Mouse (Mus musculus) brown adipose tissue, adult 24 weeks (tissue): ENCODE results near the gene 4930404N11Rik. TPM values are rescaled to one million over a fixed set of nuclear protein-coding genes. Genes with fewer than 3 reads are reported as not detected.

ENCODE experiments used
- H3K27ac ChIP-seq: fragments of 200-500 bp; replicated peaks from 2 replicates; pipeline ENCODE4 v1.5.1; 2012; ENCODE audit warnings: low read depth, mild to moderate bottlenecking, low read length
- H3K4me1 ChIP-seq: fragments of 200-500 bp; 2 replicates; pipeline ENCODE4 v1.6.1; 2012; ENCODE audit warnings: low read length, mixed read lengths; ENCODE audit not compliant: control insufficient read depth, insufficient read depth, insufficient read length
- H3K4me3 ChIP-seq: fragments of 200-500 bp; 2 replicates; pipeline ENCODE4 v1.5.1; 2012; ENCODE audit warnings: low read depth, mild to moderate bottlenecking, low read length, moderate library complexity; ENCODE audit not compliant: insufficient read depth
- polyA plus RNA-seq: library from polyadenylated mRNA; stranded (reverse); fragments of >200 nt; gene quantifications from 2 replicates; pipeline ENCODE4 v1.2.4, GENCODE M21; 2012; ENCODE audit not compliant: missing spikeins, insufficient read depth, insufficient read length

Gene 4930404N11Rik
- not detected in 2 replicates for polyA plus RNA-seq

- Histone ChIP-seq H3K4me1 (peaks cover 7% of the 10 kb centered on the region; the same call in 1 of the 2 replicates), H3K27ac (no peak within 1 kb of the TSS)
Measured at GRCm38 (mm10) chr10:81365672-81366476, at the start of gene 4930404N11Rik. TSS of gene 4930404N11Rik (minus strand) at chr10:81365816.

GRCm38 (mm10) chr10:81415146-81415545 is 49.5 kb upstream of the 4930404N11Rik start:
- peaks cover 73% of the 10 kb centered on the region for H3K4me1 ChIP-seq
- H3K4me3 ChIP-seq: no peak overlapping the region
- peak overlapping the region; percentile 74 for H3K27ac ChIP-seq

More at GRCm38 (mm10) chr10:81365672-81366476, at the start of gene 4930404N11Rik:
- H3K4me3 ChIP-seq: no peak within 1 kb of the TSS

- H3K4me3 ChIP-seq: no peak overlapping the region
- H3K4me1 ChIP-seq: peaks cover 72% of the 10 kb centered on the region
- H3K27ac ChIP-seq: peak overlapping the region; percentile 93
Measured at GRCm38 (mm10) chr10:81414682-81415081, 49.1 kb upstream of the 4930404N11Rik start.

GRCm38 (mm10) chr10:81413310-81414261 is 48.0 kb upstream of the 4930404N11Rik start:
- Histone ChIP-seq H3K4me3 (peak overlapping the region; percentile 48), H3K27ac (peak overlapping the region; percentile 93), H3K4me1 (peaks cover 64% of the 10 kb centered on the region)

- Histone ChIP-seq H3K27ac (peak overlapping the region; percentile 89), H3K4me3 (peak overlapping the region; percentile 4; the same call in 1 of the 2 replicates), H3K4me1 (peaks cover 67% of the 10 kb centered on the region)
Measured at GRCm38 (mm10) chr10:81412586-81413309, 47.1 kb upstream of the 4930404N11Rik start.

DNA sequence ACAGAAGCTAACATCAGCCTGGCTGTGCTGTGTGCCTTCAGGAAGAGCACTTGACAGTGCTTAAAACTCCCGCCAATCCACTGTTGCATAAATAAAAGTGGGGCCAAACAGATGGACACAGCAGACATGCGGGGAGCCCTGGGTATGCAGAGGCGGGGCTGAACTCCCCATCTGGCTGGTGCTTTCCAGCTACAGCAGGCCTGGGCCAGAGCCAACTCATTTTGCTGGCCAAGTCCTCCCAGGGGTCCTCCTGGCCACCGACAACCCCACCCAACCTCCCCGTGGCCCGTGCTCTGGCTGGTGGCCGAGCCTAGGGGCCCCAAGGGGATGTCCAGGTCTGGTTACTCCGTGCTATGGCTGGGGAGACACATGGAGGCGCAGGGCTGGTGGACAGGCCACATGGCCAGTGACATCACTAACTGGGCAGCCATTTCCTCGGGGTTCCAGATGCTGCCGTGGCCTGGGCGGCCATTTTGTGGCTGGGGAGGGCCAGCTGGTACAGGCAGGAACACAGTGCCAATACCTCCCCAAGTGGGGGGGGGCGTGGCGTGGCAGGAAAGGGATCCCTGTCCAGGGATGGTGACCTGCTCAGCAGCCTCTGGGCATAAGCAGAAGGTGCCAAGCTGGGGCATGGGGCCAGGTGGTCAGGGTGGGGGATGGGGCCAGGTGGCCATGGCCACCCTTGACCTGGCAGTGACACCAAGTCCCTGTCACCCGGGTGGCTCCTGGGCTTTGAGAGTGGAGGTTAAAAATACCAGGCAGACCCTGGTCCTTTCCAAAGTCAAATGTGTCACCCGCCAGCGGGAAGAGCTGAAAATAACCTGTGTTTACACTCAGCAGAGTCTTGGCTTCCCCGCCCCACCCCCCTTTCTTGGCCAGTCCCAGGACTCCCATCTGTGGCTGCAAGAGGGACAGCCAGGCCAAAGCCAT is 46.1 kb upstream of the 4930404N11Rik start:
- peaks cover 64% of the 10 kb centered on the region for H3K4me1 ChIP-seq
- H3K27ac ChIP-seq: peak overlapping the region; percentile 89
- no peak overlapping the region; the same call in 1 of the 2 replicates for H3K4me3 ChIP-seq

GRCm38 (mm10) chr10:81410981-81411380 is 45.4 kb upstream of the 4930404N11Rik start:
- no peak overlapping the region for H3K4me3 ChIP-seq
- H3K4me1 ChIP-seq: peaks cover 63% of the 10 kb centered on the region

DNA sequence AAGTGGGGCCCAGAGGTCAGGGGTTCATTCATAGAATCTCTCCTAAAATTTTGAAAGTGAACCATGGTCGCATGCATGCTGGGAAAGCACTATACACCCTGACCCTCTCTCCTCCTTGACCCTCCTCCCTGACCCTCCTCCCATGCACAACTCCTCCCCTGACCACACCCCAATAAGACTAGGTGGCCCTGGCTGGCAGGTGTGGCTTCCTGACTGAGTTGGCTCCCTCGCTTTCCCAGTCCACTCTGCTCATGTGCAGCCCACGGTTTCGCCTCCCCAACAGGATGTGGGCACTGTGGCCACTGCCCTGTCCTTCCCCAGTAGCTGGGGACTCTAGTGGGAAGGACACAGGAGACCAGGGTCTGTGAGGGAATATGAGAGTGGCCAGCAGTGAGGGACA is 44.7 kb upstream of the 4930404N11Rik start:
- Histone ChIP-seq H3K4me1 (peaks cover 61% of the 10 kb centered on the region), H3K27ac (peak overlapping the region; percentile 64), H3K4me3 (no peak overlapping the region)

More at GRCm38 (mm10) chr10:81410981-81411380, 45.4 kb upstream of the 4930404N11Rik start:
- peak overlapping the region; percentile 89 for H3K27ac ChIP-seq

GRCm38 (mm10) chr10:81409330-81409729 is 43.7 kb upstream of the 4930404N11Rik start:
- Histone ChIP-seq H3K4me1 (peaks cover 54% of the 10 kb centered on the region), H3K4me3 (no peak overlapping the region), H3K27ac (peak overlapping the region; percentile 64)

- H3K4me1 ChIP-seq: peaks cover 53% of the 10 kb centered on the region
- no peak overlapping the region for H3K4me3 ChIP-seq
- peak overlapping the region; percentile 76 for H3K27ac ChIP-seq
Measured at GRCm38 (mm10) chr10:81408871-81409291, 43.3 kb upstream of the 4930404N11Rik start.

DNA sequence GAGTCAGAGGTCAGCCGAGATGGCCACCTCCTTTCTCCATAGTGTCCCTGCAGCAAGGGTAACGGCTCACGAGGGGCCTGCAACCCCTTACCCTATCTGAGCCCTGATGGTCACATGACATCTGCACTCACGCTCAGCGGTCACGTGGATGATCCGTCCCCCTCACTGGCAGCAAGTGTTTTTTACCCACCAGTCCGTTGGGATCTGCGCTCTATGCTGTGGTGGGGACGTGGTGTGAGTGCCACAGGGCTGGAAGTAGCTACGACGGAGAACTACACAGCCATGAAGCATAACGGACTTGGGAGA is 42.8 kb upstream of the 4930404N11Rik start:
- peaks cover 49% of the 10 kb centered on the region for H3K4me1 ChIP-seq
- no peak overlapping the region for H3K4me3 ChIP-seq

DNA sequence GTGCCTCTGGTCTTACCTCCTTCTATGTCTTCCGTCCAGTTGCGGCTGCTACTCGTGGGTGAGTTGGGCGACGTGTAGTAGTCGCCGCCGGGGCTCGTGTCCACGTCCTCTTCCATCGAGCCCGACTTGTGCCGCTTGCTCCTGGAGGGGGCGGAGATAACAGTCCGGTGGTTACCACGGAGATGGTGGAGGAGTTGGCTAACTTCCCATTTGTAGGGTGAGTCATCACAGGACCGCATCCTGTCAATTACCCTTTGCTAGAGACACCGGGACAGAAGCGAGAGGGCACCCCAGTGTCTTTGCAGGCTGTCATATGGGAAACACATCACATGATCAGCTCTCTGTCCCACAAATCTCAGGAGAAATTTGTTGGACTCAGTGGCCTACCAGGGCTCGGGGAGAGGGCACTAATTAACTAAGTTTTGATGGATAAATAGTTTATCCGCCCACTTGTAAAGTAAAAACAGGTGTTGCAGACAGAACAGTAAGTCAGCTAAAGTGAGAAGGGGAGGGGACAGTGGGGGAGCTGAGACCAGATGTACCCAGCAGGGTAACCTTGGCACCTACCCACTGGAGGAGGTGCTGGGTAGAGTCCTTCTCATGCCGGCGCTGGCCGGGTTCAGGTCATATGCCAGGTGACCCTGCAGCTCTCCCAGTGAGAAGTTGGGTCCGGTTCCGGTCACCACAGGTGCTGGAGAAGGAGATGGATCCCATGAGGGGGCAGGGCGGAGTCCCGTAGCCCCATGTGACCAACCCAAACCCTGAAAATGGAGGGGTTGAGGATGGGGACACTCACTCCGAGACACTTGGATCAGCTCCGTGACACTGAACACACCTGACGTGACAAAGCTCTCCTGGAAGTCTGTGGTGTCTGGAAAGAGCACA is 42.2 kb upstream of the 4930404N11Rik start:
- H3K4me1 ChIP-seq: peaks cover 44% of the 10 kb centered on the region
- peak overlapping the region; percentile 32 for H3K4me3 ChIP-seq
- peak overlapping the region; percentile 76 for H3K27ac ChIP-seq

More for the DNA sequence above, 42.8 kb upstream of the 4930404N11Rik start:
- peak overlapping the region; percentile 76 for H3K27ac ChIP-seq
